Mouse (Mus musculus) embryonic facial prominence, embryonic 15.5 days (tissue): Measurements from ENCODE around the gene Rnf157. TPM values are rescaled to one million over a fixed set of nuclear protein-coding genes. Genes with fewer than 3 reads are reported as not detected.
"Not testable (repeated sequence)": the region's sequence is repeated elsewhere in the genome, so short reads cannot be mapped to it uniquely, and the experiment has no call there.

Experiments
- ATAC-seq: fragments of 200-750 bp; cut with Nextera tagmentation; 2 replicates; pipeline ENCODE4 v1.8.0; 2017; ENCODE audit warnings: low read depth, moderate TSS enrichment; ENCODE audit not compliant: insufficient number of reproducible peaks, low FRiP score, low TSS enrichment
- H3K27ac ChIP-seq: fragments of 300-500 bp; sonication (generic); replicated peaks from 2 replicates; pipeline ENCODE4 v1.5.1; 2015; ENCODE audit warnings: mild to moderate bottlenecking, inconsistent platforms
- H3K27me3 ChIP-seq: fragments of 300-500 bp; sonication (generic); 2 replicates; pipeline ENCODE4 v1.6.1; 2015; ENCODE audit warnings: inconsistent platforms
- H3K36me3 ChIP-seq: fragments of 300-500 bp; sonication (generic); 2 replicates; pipeline ENCODE4 v1.6.1; 2015; ENCODE audit warnings: mild to moderate bottlenecking, inconsistent platforms
- H3K4me1 ChIP-seq: fragments of 300-500 bp; sonication (generic); 2 replicates; pipeline ENCODE4 v1.6.1; 2015; ENCODE audit warnings: inconsistent platforms
- H3K4me2 ChIP-seq: fragments of 300-500 bp; sonication (generic); replicated peaks from 2 replicates; pipeline ENCODE4 v1.6.1; 2015; ENCODE audit warnings: mild to moderate bottlenecking, inconsistent platforms
- H3K4me3 ChIP-seq: fragments of 300-500 bp; sonication (generic); replicated peaks from 2 replicates; pipeline ENCODE4 v1.5.1; 2015; ENCODE audit warnings: mild to moderate bottlenecking, inconsistent platforms
- H3K9ac ChIP-seq: fragments of 300-500 bp; sonication (generic); 2 replicates; pipeline ENCODE4 v1.6.1; 2015; ENCODE audit warnings: inconsistent platforms
- H3K9me3 ChIP-seq: fragments of 300-500 bp; sonication (generic); replicated peaks from 2 replicates; pipeline ENCODE4 v1.6.1; 2016; ENCODE audit warnings: inconsistent platforms
- WGBS: fragments of 180-500 bp; shearing (Covaris S2); methylation state at CpG from one replicate; pipeline ENCODE4 v1.1.7; 2015; 5-methylcytosine and 5-hydroxymethylcytosine counted together
- polyA plus RNA-seq: library from polyadenylated mRNA; unstranded; fragments of >200 nt; fragmentation: Nextera tagmentation; extraction: Ambion mirVana; gene quantifications from 2 replicates; pipeline ENCODE4 v1.2.1, GENCODE M21; 2015

Gene Rnf157
- polyA plus RNA-seq, 1 experiment from 2014 or later: 17.0 TPM

DNA sequence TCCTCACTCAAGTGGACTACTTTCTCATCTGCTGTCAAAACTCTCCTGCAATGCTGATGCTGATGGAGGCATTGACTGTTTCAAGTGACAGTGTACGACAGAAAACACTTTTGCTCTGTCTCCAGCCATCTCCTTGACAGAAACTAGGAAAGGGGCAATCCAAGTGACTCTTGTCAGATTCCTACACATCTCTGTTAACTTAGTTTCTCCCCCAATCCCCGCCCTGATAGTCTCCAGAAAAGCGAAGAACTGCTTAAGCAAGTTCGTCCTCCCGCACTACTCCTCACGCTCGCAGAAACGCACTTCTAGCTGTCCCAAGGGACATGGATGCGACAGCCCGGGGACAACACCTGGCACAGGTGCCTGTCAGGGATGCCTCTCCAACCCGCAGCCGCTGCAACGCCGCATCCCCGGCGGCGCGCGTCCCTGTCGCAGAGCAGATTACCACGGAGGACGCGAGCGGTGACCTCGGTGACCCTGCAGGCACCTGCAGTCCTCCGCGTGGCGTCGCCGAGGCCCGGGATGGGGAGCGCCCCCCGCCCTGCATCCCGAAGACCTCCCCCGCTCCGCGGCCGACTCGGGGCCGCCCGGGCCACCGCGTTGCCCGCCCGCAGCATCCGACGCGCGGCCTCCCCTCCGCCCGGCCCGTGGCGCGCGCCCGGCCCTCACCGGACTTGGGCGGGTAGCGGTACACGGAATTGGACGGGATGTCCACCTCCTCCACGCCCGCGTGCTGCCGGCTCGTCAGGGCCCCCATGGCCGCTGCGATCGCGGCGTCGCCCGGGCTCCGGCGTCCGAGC is 604 bp downstream of the Rnf157 start:
- H3K4me1 ChIP-seq: peaks cover 21% of the 10 kb centered on the region
- no peaks in the 10 kb centered on the region for H3K36me3 ChIP-seq
- 0 out of 2 replicates have a peak overlapping the region, but pooled peaks have one; percentile 77 for H3K27ac ChIP-seq
- under 1% methylated on average over 69 of the region's 76 CpGs for WGBS
- H3K4me2 ChIP-seq: peak overlapping the region; percentile 95
- ATAC-seq: peak; percentile 11; the same call in 1 of the 2 replicates
- peak overlapping the region; percentile 70 for H3K4me3 ChIP-seq
- 0 out of 2 replicates have a peak, but pooled peaks cover 2% of the 10 kb centered on the region for H3K27me3 ChIP-seq
- H3K9me3 ChIP-seq: no peaks in the 10 kb centered on the region
- peak overlapping the region; percentile 72 for H3K9ac ChIP-seq

DNA sequence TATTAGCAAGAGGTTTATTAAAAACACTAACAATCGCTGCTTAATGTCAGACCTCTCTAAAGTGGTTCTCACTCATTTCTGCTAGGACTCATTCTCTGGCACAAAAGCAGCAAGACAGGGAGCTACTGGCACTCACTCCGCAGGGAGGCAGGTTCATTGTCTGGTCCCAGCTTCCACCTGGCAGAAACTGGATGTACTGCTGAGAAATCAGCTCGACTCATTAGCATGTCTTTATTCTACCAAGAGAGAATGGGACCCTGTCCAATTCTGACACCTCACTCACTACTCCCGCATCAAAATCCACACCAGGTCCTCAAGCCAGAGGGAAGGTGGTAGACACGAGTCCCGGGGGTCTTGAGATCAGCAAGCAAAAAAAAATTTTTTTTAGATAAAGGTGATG is 1.2 kb downstream of the Rnf157 start:
- ATAC-seq: no peak

DNA sequence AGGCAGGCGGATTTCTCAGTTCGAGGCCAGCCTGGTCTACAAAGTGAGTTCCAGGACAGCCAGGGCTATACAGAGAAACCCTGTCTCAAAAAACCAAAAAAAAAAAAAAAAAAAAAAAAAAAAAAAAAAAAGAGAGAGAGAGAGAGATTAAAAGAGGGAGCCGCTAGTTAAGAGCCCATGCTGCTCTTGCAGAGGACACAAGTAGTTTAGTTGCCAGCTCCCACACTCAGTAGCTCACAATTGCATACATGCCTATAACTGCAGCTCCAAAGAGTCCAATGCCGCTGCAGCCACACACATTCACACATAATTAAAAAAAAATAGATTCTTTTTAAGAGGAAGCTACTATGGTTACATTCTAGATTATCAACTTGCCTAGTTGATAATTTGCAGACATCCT is 2.4 kb downstream of the Rnf157 start:
- H3K36me3 ChIP-seq, H3K4me2 ChIP-seq, H3K9me3 ChIP-seq, ATAC-seq, H3K27me3 ChIP-seq, H3K27ac ChIP-seq, H3K4me3 ChIP-seq, H3K9ac ChIP-seq: not testable (repeated sequence)
- peaks cover 16% of the 10 kb centered on the region for H3K4me1 ChIP-seq
- WGBS: 97% methylated on average over 4 of the region's 4 CpGs

More for the DNA sequence above, 1.2 kb downstream of the Rnf157 start:
- no peaks in the 10 kb centered on the region for H3K36me3 ChIP-seq
- peaks cover 21% of the 10 kb centered on the region for H3K4me1 ChIP-seq
- H3K27me3 ChIP-seq: 0 out of 2 replicates have a peak, but pooled peaks cover 2% of the 10 kb centered on the region
- no peak overlapping the region for H3K27ac ChIP-seq
- H3K9ac ChIP-seq: no peak overlapping the region
- peak overlapping the region; percentile 70 for H3K4me3 ChIP-seq
- H3K4me2 ChIP-seq: peak overlapping the region; percentile 95
- H3K9me3 ChIP-seq: no peaks in the 10 kb centered on the region
- WGBS: 25% methylated on average over 6 of the region's 6 CpGs

DNA sequence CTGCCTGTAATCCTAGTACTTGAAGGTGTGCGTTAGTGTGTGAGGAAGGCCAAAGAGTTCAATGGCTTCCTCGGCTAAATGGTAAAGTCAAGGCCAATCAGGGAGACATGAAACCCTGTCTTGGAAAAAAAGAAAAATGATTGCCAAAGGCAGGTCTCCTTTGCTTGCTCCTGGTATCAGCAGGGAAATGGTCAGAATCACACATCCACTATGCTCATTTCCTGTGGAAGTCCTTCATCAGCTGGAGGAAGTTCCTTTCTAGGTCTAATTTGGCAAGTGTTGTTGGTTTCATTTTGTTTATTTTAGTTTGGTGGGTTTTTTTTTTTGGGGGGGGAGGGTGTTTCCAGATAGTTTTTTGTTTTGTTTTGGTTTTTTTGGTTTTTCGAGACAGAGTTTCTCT is 3.8 kb downstream of the Rnf157 start:
- no peak for ATAC-seq
- H3K4me3 ChIP-seq: no peak overlapping the region
- 0 out of 2 replicates have a peak, but pooled peaks cover 4% of the 10 kb centered on the region for H3K36me3 ChIP-seq
- H3K4me1 ChIP-seq: peaks cover 16% of the 10 kb centered on the region
- 0 out of 2 replicates have a peak, but pooled peaks cover 2% of the 10 kb centered on the region for H3K27me3 ChIP-seq
- H3K27ac ChIP-seq: no peak overlapping the region
- no peaks in the 10 kb centered on the region for H3K9me3 ChIP-seq
- 82% methylated on average over 3 of the region's 3 CpGs for WGBS
- no peak overlapping the region for H3K4me2 ChIP-seq
- H3K9ac ChIP-seq: no peak overlapping the region

DNA sequence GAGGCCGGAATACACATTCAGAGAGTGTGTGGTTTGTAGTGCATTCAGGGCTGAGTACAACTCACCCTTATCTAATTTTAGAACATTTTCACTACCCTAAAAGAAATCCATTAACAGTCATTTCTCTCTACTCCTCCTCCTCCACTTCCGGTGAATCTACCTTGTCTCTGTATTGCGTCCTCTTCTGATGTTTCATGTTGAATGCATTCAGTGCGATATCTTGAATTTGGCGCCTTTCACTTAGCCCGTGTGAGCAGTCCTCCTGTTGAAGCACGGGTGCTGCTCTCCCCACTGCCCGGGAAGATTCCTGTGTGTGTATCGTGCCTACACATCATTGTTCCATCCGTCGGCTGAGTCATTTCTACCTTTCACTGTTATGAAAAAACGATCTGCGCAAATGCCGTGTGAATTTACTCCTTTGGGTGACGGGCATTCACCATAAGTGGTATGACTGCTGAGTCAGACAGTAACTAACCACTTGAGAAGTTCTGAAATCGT is 6.6 kb downstream of the Rnf157 start:
- no peaks in the 10 kb centered on the region for H3K4me1 ChIP-seq
- H3K4me2 ChIP-seq: no peak overlapping the region
- ATAC-seq: no peak
- H3K9ac ChIP-seq: no peak overlapping the region
- no peaks in the 10 kb centered on the region for H3K27me3 ChIP-seq
- H3K36me3 ChIP-seq: 0 out of 2 replicates have a peak, but pooled peaks cover 12% of the 10 kb centered on the region
- H3K4me3 ChIP-seq: no peak overlapping the region
- 92% methylated on average over 16 of the region's 16 CpGs for WGBS
- no peaks in the 10 kb centered on the region for H3K9me3 ChIP-seq
- H3K27ac ChIP-seq: no peak overlapping the region

DNA sequence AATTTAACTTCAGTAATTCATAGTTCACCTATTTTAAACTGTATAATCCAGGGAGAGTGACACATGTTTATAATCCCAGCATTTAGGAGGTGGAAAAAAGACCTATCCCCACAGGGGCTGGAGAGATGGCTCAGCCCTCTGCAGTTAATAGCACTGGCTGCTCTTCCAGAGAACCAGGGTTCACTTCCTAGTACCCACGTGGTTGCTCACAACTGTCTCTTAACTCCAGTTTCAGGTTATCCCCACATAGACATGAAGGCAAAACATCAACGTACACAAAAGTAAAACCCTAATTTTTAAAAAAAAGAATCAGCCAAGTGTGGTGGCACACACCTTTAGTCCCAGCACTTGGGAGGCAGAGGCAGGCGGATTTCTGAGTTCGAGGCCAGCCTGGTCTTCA is 7.2 kb downstream of the Rnf157 start:
- H3K9ac ChIP-seq: no peak overlapping the region
- no peak overlapping the region for H3K4me2 ChIP-seq
- no peaks in the 10 kb centered on the region for H3K4me1 ChIP-seq
- no peak overlapping the region for H3K27ac ChIP-seq
- H3K9me3 ChIP-seq: no peaks in the 10 kb centered on the region
- H3K36me3 ChIP-seq: 0 out of 2 replicates have a peak, but pooled peaks cover 12% of the 10 kb centered on the region
- H3K4me3 ChIP-seq: no peak overlapping the region
- no peak for ATAC-seq
- no peaks in the 10 kb centered on the region for H3K27me3 ChIP-seq
- 87% methylated on average over 4 of the region's 4 CpGs for WGBS

DNA sequence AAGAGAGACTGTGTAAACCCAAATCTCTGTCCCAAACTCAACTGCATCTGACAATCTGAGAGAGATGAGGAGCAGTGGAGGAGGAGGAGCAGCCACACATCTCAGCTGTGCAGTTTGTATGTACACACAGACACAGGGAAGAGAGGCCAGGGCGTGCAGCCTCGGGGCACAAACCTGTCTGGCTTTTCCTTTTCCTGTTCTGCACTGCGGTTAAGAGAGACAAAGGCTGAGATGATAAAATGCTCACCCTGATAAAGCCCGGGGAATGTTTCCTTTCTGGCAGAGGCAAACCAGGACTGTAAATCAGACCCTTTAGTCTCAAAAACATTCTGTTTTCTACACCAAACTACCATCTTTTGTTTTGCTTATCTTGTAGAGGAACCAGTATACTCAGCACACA is 12.3 kb downstream of the Rnf157 start:
- Histone ChIP-seq H3K27me3 (no peaks in the 10 kb centered on the region), H3K36me3 (peaks cover 16% of the 10 kb centered on the region; the same call in 1 of the 2 replicates), H3K4me1 (no peaks in the 10 kb centered on the region), H3K27ac (no peak overlapping the region), H3K4me2 (no peak overlapping the region), H3K4me3 (no peak overlapping the region), H3K9ac (no peak overlapping the region), H3K9me3 (no peaks in the 10 kb centered on the region)
- WGBS: 30% methylated on average over 4 of the region's 4 CpGs
- ATAC-seq: no peak

DNA sequence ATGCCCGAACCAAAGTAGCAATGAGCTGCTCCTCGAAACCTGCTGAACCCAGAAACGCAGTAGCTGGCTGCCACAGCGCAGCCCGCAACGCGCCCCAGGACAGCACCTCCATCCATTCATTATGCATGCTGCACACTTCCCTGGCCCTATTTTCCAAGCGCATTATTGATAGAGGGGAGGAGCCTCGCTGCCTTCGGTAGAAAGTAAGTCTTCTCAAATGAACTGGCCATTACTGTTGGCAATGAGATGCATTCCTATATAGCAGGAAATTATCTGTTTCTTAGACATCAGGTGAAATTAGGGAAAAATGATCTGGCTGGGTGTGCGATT is 14.5 kb downstream of the Rnf157 start:
- 86% methylated on average over 11 of the region's 11 CpGs for WGBS
- Histone ChIP-seq H3K36me3 (peaks cover 13% of the 10 kb centered on the region; the same call in 1 of the 2 replicates), H3K9ac (no peak overlapping the region), H3K27ac (no peak overlapping the region), H3K4me3 (no peak overlapping the region), H3K9me3 (no peaks in the 10 kb centered on the region), H3K27me3 (no peaks in the 10 kb centered on the region), H3K4me1 (no peaks in the 10 kb centered on the region), H3K4me2 (no peak overlapping the region)
- ATAC-seq: no peak

DNA sequence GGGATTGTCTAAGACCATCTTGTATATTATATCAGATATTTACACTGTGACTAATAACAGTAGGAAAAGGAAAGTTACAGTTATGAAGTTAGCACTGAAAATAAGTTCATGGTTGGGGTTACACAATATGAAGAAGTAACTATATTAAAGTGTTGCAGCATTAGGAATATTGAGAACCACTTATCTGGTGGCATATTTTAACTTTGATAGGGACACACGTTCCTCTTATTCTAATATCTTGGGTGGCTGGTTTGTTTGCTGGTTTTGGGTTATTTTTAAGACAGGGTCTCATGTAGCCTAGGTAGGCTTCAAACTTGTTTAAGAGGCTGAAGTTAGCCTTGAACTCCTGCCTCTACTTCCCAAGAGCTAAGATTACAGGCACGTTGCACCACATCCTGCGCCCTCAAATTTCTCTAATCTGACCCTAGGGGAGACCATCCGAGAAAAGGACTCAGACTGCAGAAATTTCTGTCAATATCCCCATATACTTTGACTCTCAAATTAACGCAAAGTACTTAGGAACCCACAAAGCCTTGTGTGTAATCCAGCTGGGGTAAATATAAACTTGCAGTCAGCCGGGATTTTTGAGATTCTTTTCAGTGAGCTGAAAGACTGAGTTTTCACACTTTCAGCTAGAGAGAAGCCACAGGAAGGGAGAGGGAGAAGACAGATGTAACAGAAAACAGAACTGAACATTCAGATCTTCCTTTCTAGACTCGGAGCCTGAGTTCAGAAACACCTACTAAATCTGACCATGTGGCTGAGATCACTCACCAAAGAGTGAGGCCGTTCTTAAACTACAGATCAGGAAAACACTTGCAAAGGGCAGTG is 15.1 kb downstream of the Rnf157 start:
- H3K27ac ChIP-seq: no peak overlapping the region

DNA sequence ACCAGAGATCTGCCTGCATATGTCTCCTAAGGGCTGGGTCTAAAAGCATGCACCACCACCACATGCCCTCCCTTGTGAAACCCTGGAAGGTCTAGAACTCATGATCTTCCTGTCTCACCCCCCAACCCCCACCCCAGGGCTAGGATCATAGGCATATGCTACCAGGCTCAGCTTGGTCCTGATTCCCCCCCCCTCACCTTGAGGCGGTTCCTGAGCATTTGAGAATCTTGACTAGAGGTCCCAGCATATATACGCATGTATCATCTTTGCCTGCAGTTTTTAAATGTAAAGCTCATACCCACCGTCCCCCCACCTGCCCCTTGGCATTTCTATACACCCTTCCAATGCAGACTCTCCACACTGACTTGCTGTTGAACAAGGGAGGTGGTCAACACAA is 15.9 kb downstream of the Rnf157 start:
- H3K4me3 ChIP-seq: no peak overlapping the region
- peaks cover 10% of the 10 kb centered on the region; the same call in 1 of the 2 replicates for H3K36me3 ChIP-seq
- H3K27ac ChIP-seq: no peak overlapping the region
- H3K9me3 ChIP-seq: no peaks in the 10 kb centered on the region
- H3K4me1 ChIP-seq: no peaks in the 10 kb centered on the region
- H3K4me2 ChIP-seq: no peak overlapping the region
- 93% methylated on average over 3 of the region's 3 CpGs for WGBS
- no peak overlapping the region for H3K9ac ChIP-seq
- ATAC-seq: no peak
- H3K27me3 ChIP-seq: no peaks in the 10 kb centered on the region

More for the DNA sequence above, 15.1 kb downstream of the Rnf157 start:
- no peaks in the 10 kb centered on the region for H3K27me3 ChIP-seq
- H3K9ac ChIP-seq: no peak overlapping the region
- no peaks in the 10 kb centered on the region for H3K9me3 ChIP-seq
- H3K4me1 ChIP-seq: no peaks in the 10 kb centered on the region
- WGBS: 53% methylated on average over 8 of the region's 8 CpGs
- no peak overlapping the region for H3K4me2 ChIP-seq
- peaks cover 10% of the 10 kb centered on the region; the same call in 1 of the 2 replicates for H3K36me3 ChIP-seq
- H3K4me3 ChIP-seq: no peak overlapping the region
- ATAC-seq: no peak

DNA sequence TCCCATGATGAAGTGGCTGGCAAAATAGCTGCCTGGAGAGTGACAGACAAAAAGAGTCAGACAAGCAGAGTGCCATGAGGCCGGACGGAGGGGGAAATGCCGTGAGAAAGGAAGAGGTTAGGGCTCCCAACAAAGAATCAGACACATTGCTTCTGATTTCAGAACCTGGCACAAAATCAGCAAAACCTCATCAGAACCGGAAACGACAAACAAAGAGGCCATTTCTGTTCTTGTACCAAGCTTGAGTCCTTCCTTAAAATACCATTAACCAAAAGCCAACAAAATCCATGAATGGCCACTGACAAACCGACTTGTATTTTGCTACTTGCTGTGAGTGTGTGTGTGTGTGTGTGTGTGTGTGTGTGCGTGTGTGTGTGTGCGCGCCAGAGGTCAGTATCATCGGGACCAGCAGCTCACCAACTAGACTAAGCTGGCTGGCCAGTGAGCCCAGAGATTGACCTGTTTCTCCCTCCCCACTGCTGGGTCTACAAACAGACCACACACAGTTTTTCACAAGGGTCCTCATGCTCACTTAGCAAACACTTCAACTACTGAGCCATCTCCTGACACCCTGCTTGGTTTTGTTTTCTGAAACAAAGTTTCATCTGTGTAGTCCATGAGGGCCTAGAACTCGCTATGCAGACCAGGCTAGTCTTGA is 16.4 kb downstream of the Rnf157 start:
- H3K9ac ChIP-seq: no peak overlapping the region
- no peak overlapping the region for H3K4me3 ChIP-seq
- H3K4me1 ChIP-seq: no peaks in the 10 kb centered on the region
- H3K4me2 ChIP-seq: no peak overlapping the region
- 92% methylated on average over 11 of the region's 11 CpGs for WGBS
- H3K27ac ChIP-seq: no peak overlapping the region
- H3K36me3 ChIP-seq: peaks cover 10% of the 10 kb centered on the region; the same call in 1 of the 2 replicates
- no peak for ATAC-seq
- no peaks in the 10 kb centered on the region for H3K9me3 ChIP-seq
- no peaks in the 10 kb centered on the region for H3K27me3 ChIP-seq
